Mouse (Mus musculus): Measurements from ENCODE around the gene 1700019D03Rik.
A peak's percentile ranks its signal among the peaks of the same experiment; 100 is the strongest.

1700019D03Rik gene

DNA sequence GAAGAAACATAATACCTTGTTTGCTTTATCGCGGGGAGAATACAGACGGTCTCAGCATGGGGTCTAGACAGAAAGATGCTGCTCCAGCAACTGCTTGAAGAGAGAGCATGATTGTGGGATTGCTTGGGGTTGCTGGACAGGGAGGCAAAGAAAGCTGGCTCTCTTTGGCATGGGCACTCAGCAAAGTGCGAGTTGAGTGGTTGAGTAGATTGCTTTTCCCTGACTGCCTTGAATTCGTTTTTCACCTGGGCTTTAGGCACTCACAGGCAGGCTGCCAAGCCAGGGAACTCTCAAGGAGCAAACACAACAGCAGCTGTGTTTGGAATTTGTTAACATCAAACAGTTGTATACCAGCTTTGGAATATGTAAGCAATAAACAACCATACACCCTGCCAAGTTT is at the start of gene 1700019D03Rik:
Gene 1700019D03Rik (minus strand): TSS at position 101 of the 400 bp plus-strand sequence.
- DNase-seq (ENCODE audit: low read depth, low spot score) = no peak

DNA sequence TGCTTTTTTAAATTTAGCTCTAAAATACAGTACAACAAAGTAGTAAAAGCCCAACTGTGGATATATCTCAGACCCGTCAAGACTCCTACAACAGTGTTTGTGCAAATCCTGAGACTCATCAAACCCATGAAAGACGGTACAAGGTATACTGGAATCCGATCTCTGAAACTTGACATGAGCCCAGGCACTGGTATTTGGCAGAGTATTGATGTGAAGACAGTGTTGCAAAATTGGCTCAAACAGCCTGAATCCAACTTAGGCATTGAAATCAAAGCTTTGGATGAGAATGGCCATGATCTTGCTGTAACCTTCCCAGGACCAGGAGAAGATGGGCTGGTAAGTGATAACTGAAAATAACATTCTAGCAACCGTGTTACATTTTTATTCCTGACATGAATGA is 43.9 kb upstream of the 1700019D03Rik start:
- DNase-seq (ENCODE audit: low read depth, low spot score) = no peak

DNA sequence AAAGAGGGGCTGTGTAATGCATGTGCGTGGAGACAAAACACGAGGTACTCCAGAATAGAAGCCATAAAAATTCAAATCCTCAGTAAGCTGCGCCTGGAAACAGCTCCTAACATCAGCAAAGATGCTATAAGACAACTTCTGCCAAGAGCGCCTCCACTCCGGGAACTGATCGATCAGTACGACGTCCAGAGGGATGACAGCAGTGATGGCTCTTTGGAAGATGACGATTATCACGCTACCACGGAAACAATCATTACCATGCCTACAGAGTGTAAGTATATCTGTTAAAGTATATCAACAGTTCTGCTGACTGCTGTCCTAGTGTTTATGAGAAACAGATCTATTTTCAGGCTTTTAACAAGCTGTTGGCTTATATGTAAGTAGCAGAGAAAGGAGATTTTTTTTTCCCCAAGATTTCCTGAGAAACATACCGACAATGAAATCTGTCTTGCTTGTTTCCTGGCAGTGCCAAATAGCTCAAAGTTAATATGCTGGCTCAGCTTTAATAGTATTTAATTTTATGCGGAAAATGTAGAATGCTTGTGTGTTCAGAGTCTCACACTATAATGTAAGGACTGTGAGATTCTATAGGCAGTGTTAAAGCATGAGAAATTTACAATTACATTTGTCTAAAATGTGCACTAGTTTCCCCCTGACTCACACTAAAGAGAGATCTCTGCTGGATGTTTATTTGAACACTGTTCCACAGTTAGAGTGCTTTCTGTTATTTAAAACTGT is 42.1 kb upstream of the 1700019D03Rik start:
- no peak for DNase-seq (ENCODE audit: low read depth, low spot score)

DNA sequence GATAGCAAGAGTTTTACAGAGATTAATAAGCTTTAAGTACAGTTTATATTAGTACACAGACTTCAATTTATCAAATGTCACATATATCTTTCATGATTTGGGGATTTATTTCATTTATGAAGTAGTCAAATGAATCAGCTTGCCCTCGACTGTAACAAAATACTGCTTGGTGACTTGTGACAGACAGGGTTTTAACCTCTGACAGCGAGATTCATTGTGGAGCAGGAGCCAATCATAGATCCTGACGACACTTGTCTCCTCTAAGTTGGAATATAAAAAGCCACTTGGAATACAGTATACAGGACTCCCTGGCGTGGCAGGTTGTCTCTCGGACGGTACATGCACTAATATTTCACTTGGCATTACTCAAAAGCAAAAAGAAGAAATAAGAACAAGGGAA is 41.4 kb upstream of the 1700019D03Rik start, which contains the start of gene Mstn:
Gene Mstn (plus strand): TSS at position 301 of the 400 bp plus-strand sequence.
- no peak for DNase-seq (ENCODE audit: low read depth, low spot score)

DNA sequence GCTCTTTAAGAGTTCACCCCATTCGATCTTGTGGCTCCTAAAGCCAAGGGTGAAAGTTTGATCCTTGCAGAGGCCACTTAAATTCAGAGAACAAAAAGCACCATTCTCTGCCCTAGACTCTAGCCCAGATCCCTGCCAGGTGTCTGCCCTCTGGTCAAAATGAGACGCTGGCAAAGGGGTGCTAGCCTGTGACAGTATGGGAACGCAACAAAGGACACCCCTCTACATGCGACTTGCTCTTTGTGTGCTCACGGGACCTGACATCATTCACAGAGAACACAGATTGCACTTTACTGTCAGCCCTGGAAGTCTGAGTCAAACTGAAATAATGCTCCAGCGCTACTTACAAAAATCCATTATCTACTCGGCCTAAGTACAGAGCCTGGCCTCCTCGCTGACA is 40.5 kb upstream of the 1700019D03Rik start:
- DNase-seq (ENCODE audit: low read depth, low spot score) = no peak

DNA sequence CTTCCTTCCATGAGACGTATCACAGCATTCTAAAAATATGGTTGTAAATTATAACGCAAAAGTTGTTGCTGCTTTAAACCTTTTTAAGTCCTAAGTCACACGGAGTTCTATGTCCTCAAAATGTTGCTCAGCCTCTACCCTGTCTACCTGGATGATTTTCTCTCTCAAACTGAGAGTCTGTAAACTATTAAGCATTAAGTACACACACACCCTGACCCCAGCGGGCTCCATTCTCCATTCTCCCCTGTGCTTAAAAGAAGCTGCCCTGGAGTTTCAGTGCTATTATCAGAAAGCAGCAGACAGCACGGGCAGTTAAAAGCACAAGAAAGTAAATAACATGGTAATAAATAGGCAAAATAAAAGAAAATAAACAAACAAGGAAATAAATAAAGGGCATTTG is 39.1 kb upstream of the 1700019D03Rik start:
- no peak for DNase-seq (ENCODE audit: low read depth, low spot score)

DNA sequence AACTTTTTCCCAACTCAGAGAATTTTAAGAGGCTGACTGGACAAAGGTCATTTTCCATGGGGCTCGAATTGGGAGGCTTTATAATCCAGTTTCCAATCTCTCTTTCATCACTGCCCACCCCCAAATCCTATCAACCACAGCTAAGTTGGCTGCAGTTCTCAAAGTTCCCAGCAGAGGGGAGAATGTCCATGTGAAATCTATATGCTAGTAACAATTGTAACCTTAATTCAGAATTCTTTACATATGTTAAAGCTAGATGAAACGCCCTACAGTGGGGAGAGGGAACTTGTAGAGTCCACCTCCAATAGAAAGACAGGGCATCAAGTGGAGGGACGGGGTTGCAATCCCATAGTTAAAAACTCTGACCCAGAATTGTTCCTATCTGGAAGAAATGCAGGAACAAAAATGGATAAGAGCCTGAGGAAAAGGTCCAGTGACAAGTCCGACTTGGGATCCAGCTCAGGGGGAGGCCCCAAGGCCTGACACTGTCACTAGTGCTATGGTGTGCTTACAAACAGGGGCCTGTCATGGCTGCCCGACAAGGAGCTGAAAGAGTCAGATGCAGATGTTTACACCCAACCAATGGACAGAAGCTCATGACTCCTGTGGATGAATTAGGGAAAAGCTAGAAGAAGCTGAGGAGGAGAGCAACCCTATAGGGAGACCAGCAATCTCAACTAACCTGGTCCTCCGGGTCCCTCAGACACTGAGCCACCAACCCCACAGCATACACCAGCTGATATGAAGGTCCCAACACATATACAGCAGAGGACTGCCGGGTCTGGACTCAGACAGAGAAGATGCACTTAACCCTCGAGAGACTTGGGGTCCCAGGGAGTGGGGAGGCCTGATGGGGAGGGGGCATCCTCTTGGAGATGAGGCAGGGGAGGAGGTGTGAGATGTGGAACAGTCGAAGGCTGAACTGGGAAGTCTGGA is 33.4 kb upstream of the 1700019D03Rik start:
- DNase-seq (ENCODE audit: low read depth, low spot score) = peak; percentile 78

DNA sequence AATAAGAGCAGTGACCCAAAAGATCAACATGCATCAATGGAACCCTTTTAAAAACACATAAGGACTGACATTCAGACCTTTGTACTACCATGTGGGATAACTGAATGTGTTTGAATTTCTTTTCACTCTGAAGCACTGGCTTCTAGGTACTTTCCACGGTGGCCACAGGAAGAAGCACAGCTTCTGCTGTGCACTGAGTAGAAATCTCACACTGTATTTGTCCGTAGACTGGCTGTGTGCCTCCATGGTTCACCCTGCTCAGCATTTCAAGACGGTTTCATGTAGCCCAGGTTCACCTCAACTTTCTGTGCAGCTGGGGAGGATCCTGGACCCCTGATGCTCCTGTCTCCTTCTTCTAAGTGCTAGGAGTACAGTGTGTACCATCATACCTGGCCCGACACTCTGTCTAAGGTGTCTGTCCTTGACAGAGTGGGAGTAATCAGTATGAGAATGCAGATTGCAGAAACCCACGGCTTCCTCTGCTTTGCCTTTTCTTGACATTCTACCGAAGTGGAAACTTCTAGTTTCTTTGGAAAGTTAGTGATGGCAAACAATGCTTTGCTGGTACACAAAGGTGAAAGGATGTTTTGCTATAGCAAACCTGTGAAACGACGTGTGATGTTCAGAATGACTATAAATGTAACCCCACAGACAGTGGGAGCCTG is 29.9 kb upstream of the 1700019D03Rik start:
- DNase-seq (ENCODE audit: low read depth, low spot score) = no peak

DNA sequence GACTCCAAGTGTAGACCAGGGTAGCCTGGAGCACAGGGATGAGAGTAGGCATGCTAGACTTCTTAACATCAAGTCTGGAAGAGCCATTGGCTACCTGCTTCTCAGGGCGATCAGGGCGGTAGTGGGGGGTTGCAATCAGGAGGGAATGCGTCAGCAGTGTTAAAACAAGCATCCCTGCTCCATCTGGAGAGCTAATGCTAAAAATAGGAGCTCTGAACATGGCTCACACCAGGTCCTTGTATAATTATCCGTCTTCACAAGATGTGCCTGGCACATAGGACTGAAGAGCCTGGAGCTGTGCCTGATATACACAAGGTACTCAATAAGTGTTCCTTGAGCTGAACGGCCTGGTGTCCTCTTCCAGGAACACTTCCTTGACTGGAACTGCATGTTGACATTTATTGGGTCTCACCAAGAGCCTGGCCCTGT is 17.5 kb upstream of the 1700019D03Rik start:
- DNase-seq (ENCODE audit: low read depth, low spot score) = no peak

DNA sequence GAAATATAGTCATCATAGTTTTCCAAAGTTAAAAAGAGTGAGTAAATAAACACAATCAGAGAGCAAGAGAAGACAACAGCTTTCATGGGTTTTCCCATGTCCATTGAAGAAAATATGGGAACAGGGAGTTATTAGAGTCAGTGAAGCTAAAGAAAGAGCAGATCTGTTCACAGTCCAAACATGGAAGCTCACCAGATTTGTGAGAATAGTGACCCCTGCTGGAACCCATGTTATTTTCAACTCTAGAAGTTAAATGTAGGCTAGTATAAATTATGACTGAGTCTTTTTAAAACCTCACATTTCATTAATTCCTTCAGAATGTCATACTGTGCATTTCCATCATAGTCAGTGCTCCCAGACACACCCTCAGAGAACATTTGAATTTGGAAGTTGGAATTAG is 12.6 kb upstream of the 1700019D03Rik start:
- DNase-seq (ENCODE audit: low read depth, low spot score) = peak; percentile 64

DNA sequence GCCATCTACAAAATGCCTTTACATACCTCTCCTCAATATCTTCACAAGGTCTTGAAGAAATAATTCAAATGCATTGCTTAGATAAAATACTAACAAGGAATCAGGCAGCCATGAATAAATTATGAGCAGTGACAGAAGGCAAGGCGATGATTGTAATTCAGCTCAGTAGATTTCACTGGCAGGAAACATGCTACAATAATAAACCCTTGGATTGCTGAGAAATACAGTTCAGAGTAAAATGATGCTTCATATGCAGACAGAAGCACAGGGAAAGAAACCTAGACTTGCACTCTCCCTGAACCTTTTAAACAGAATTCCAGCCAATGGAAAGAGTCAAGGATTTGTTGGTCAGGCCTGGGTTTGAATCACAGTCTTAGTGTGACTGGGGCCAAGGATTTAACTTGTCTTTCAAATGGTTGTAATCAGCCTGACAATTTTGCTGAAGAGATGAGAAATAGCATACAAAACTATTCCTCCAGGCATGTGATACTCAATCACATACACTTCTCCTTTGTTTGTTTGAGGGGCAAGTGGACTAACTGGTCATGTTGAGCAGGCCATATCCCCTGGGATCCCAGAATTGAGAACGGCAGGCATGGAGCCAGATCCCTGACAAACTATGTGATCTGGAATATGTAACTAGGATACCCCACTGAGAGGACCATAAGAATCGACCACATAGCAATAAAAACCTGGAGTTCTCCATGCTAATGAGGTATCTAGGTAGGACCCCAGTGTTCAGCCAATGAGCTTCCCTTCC is 1.1 kb downstream of the 1700019D03Rik start:
- DNase-seq (ENCODE audit: low read depth, low spot score) = no peak

DNA sequence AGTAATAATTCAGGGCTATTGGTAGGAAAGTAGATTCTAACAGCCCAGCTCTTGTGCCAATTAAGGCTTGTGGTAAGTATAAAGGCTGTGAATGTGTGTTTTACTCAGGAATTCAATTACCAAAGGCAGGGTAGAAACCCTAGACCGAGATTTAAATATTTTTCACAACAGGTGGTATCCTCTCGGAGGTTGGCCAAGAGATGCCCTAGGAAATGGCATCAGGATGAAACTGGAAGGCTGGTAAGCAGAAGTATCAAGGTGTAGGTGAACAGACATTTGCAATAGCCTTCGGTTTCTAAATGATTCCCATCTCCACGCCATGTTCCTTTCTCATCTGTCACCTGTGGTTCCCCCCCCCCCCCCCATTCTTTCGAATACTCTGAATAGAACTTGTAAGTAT is 4.4 kb downstream of the 1700019D03Rik start:
- DNase-seq (ENCODE audit: low read depth, low spot score) = no peak

DNA sequence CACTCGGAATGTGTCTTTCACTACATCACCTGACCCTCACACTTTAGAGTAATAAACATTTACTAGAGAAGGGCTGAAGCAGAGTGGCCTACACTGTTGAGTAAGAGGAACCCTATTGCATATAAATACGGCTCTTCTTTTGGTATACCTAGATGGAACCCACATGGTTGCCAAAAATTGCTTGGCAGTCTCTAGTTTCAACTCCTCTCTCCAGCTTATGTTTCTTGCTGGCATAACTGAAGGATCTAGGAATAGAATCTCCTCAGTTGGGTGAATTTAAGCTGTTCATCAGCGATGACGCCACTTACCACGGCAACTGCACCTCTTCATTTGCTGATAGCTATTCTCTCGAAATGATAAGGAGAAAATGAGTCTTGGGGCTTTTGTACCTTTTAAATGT is 5.3 kb downstream of the 1700019D03Rik start:
- no peak for DNase-seq (ENCODE audit: low read depth, low spot score)

DNA sequence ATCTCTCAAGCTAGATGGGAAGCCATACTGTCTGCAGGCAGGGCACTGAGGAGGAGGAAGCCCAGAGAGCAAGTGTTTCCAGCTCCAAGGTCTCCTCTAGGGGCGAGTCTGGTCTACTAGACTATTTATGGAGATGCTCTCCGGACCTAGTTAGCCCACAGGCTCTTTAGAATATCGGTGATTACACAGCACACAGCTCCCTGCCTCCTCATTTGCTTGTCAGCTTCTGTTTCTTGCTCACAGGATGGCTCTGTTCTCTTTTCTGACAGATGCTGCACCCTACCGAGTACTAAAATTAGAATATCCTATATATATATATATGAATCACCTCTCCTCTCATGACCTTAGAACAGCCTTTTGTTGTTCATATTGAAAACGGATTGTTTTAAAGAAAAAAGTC is 33.3 kb downstream of the 1700019D03Rik start:
- DNase-seq (ENCODE audit: low read depth, low spot score) = no peak

DNA sequence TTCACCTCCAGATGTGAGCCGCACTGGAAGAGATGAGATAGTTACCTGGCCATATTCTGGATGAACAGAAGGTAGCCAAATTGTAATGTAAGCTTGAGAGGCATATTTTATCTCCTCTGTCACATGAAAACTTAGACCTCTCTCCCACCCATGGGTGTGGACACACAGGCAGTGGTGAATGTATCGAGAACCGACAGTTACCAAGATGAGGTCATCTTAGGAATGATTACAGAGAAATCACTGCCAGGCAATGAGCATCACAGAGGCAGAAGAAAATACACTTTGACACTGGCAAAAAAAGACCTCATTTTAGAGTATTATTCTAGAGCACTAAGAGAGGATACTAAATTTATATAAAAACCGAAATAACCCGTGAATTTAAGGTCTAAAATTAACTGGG is 46.8 kb downstream of the 1700019D03Rik start:
- DNase-seq (ENCODE audit: low read depth, low spot score) = no peak

DNA sequence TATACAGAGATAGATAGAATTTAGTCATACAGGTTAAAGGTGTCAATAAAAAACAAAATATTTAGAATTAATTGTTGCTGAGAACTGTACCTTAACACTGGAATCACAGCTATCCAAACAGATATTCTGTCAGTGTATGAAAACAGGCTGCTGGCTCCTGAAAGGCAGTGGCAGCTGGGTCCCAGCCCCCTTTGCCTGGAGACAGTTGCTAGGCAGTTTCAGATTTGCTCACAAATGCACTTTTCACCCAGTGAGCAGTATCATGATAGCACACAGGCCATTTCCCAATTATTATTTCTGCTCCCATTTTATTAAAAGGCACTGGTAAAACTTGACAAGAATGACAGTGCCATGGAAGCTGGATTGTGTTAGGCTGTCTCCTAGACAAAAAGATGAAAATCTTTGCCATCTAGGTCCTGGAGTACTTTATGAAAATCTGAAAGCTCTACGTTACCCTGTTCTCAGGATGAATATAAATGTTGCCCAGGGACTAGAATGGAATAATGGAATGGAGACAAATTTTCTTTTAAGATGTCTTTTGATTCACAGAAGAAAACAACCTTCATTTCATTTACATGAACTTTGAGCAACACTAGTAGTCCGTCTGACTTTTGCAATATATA is 48.0 kb downstream of the 1700019D03Rik start:
- no peak for DNase-seq (ENCODE audit: low read depth, low spot score)

DNA sequence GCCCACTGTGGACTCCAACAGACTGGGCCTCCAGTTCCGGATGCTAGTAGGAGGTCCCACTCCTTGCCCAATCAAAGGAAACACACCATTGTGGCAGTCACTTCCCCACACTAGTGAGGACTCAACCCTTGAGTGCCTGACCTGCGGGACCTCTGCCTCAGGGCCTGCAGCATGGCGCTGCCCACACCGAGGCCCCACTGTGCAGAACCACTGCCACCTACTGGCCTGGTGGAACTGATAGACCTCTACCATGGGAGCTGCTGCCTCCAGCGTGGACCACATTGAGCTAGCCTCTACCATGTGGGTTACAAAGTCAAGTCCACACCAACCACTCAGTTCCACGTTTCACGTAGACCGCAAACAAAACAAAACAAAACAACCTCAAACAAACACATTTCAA is 55.4 kb downstream of the 1700019D03Rik start:
- no peak for DNase-seq (ENCODE audit: low read depth, low spot score)

DNA sequence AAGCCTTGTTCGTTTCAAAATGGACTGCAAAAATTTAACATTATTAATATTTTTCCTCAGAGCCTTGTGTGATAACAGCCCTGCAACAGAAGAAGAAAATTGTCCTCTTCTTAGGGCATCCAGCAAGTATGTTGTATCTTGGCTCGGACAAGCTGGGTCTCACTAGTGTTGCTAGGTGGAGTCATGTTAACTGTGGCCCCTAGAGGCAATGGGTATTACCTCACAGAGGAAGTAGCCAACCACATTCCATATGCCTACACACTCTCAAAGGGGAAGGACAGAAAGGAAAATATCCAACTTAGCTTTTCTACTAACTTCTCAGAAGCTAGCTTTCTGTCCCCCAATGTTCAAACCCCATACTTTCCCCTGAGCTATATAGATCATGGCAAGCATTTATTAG is 56.9 kb downstream of the 1700019D03Rik start:
- DNase-seq (ENCODE audit: low read depth, low spot score) = peak; percentile 15

DNA sequence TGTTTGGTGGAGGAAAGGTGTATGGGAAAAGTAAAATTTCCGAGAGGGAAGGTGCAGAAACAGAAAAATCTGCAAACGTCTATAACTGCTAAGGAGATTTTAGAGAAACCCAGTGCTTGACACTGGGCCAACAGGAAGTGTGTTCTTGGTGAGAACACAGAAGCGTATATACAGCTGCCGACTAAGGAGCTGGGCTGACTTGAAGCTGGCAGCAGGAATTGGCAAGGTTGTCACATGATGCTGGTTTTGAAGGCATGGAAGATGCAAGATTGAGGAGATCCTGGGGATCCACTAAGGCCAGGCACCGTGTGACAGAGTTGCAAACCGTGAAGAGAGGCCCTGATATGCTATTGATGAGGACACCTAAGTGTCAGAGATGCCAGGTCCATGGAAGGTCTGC is 59.8 kb downstream of the 1700019D03Rik start:
- DNase-seq (ENCODE audit: low read depth, low spot score) = no peak

DNA sequence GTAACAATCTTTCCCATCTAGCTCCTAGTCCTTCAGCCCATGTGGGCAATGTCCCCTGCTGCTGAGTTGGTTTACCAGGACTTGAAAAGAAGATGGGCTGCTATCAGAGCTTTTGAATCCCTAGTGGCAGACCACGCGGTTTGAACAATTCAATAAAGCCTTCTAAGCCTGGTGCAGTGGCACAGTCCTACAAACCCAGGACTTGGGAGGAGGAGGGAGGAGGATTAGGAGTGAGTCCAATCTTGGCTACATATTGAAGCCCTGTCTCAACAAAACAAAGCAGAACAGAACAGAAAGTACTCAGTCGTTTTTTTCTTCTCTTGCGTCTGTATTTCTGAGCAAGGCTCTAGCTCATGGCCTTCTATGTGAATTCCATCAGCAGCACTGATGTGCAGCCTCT is 63.2 kb downstream of the 1700019D03Rik start:
- DNase-seq (ENCODE audit: low read depth, low spot score) = no peak

DNA sequence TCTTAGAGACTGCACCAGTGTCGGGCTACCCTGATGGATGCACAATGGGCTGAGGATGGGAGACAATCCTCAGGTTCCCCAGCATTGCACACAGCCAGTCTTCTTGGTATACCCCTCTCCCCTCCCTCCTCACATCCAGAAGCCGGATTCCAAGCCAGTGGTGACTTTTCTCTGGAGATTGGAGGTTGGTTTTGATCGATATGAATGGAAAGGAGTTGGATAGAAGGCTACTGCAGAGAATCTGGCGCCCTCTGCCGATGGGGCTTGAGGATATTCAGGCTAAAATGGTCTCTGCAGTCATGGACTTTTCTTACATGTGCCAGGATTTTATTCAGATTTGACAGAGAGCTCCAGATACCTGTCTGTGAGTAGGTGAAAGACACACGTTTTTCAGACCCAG is 64.9 kb downstream of the 1700019D03Rik start:
- peak; percentile 67 for DNase-seq (ENCODE audit: low read depth, low spot score)

Data from 3T3-L1 (cell line).